Mouse (Mus musculus) hindbrain, embryonic 15.5 days (tissue): ENCODE results near the gene Fbxw8. TPM values are rescaled to one million over a fixed set of nuclear protein-coding genes. Genes with fewer than 3 reads are reported as not detected.
A peak's percentile ranks its signal among the peaks of the same experiment; 100 is the strongest.

Experiments
- ATAC-seq: fragments of 200-750 bp; cut with Nextera tagmentation; 2 replicates; pipeline ENCODE4 v1.8.0; 2017; ENCODE audit warnings: low read depth, moderate number of reproducible peaks, moderate TSS enrichment; ENCODE audit not compliant: low FRiP score
- H3K27ac ChIP-seq: fragments of 300-500 bp; sonication (generic); replicated peaks from 2 replicates; pipeline ENCODE4 v1.5.1; 2015; ENCODE audit warnings: mild to moderate bottlenecking, inconsistent platforms
- H3K27me3 ChIP-seq: fragments of 300-500 bp; sonication (generic); 2 replicates; pipeline ENCODE4 v1.6.1; 2015; ENCODE audit warnings: control low read depth, inconsistent platforms
- H3K36me3 ChIP-seq: fragments of 300-500 bp; sonication (generic); 2 replicates; pipeline ENCODE4 v1.6.1; 2015; ENCODE audit warnings: control low read depth, inconsistent platforms
- H3K4me1 ChIP-seq: fragments of 300-500 bp; sonication (generic); replicated peaks from 2 replicates; pipeline ENCODE4 v1.6.1; 2015; ENCODE audit warnings: control low read depth, inconsistent platforms
- H3K4me2 ChIP-seq: fragments of 300-500 bp; sonication (generic); 2 replicates; pipeline ENCODE4 v1.6.1; 2015; ENCODE audit warnings: moderate library complexity, mild to moderate bottlenecking, inconsistent platforms
- H3K4me3 ChIP-seq: fragments of 300-500 bp; sonication (generic); 2 replicates; pipeline ENCODE4 v1.5.1; 2015; ENCODE audit warnings: mild to moderate bottlenecking, inconsistent platforms
- H3K9ac ChIP-seq: fragments of 300-500 bp; sonication (generic); 2 replicates; pipeline ENCODE4 v1.6.1; 2015; ENCODE audit warnings: inconsistent platforms
- H3K9me3 ChIP-seq: fragments of 300-500 bp; sonication (generic); 2 replicates; pipeline ENCODE4 v1.6.1; 2016; ENCODE audit warnings: control low read depth, inconsistent platforms
- WGBS: fragments of 180-500 bp; shearing (Covaris S2); methylation state at CpG from one replicate; pipeline ENCODE4 v1.1.7; 2015; 5-methylcytosine and 5-hydroxymethylcytosine counted together
- polyA plus RNA-seq: library from polyadenylated mRNA; unstranded; fragments of >200 nt; fragmentation: Nextera tagmentation; extraction: Ambion mirVana; gene quantifications from 2 replicates; pipeline ENCODE4 v1.2.1, GENCODE M21; 2015

Fbxw8 gene
- polyA plus RNA-seq, 1 experiment from 2014 or later: 21.1 TPM

GRCm38 (mm10) chr5:118099069-118099869, 56.0 kb downstream of the Fbxw8 start:
- Histone ChIP-seq H3K27me3 (no peaks in the 10 kb centered on the region), H3K4me2 (no peak overlapping the region), H3K9ac (no peak overlapping the region), H3K9me3 (no peaks in the 10 kb centered on the region), H3K4me1 (peaks cover 35% of the 10 kb centered on the region), H3K27ac (peak overlapping the region; percentile 69), H3K36me3 (peaks cover 7% of the 10 kb centered on the region; the same call in 1 of the 2 replicates), H3K4me3 (no peak overlapping the region)
- ATAC-seq: peak; percentile 75
- 52% methylated on average over 11 of the region's 11 CpGs for WGBS

- Histone ChIP-seq H3K4me3 (no peak overlapping the region), H3K27ac (0 out of 2 replicates have a peak overlapping the region, but pooled peaks have one; percentile 1), H3K36me3 (peaks cover 19% of the 10 kb centered on the region), H3K9me3 (no peaks in the 10 kb centered on the region), H3K4me2 (no peak overlapping the region), H3K4me1 (peaks cover 37% of the 10 kb centered on the region), H3K9ac (no peak overlapping the region), H3K27me3 (no peaks in the 10 kb centered on the region)
- 76% methylated on average over 3 of the region's 3 CpGs for WGBS
- no peak for ATAC-seq
Observed at GRCm38 (mm10) chr5:118096317-118096716, 58.9 kb downstream of the Fbxw8 start.

- H3K27ac ChIP-seq: 0 out of 2 replicates have a peak overlapping the region, but pooled peaks have one; percentile 1
- no peak overlapping the region for H3K9ac ChIP-seq
- H3K4me1 ChIP-seq: peaks cover 35% of the 10 kb centered on the region
- H3K4me2 ChIP-seq: no peak overlapping the region
- peaks cover 23% of the 10 kb centered on the region for H3K36me3 ChIP-seq
- no peaks in the 10 kb centered on the region for H3K27me3 ChIP-seq
- no peak overlapping the region for H3K4me3 ChIP-seq
- ATAC-seq: no peak
- WGBS: 91% methylated on average over 4 of the region's 4 CpGs
- H3K9me3 ChIP-seq: no peaks in the 10 kb centered on the region
Observed at GRCm38 (mm10) chr5:118095849-118096248, 59.4 kb downstream of the Fbxw8 start.

- ATAC-seq: no peak
Observed at GRCm38 (mm10) chr5:118095433-118095832, 59.8 kb downstream of the Fbxw8 start.

GRCm38 (mm10) chr5:118093321-118094035, 61.8 kb downstream of the Fbxw8 start:
- Histone ChIP-seq H3K36me3 (peaks cover 26% of the 10 kb centered on the region), H3K9ac (no peak overlapping the region), H3K4me1 (peaks cover 30% of the 10 kb centered on the region), H3K27ac (peak overlapping the region; percentile 50), H3K27me3 (no peaks in the 10 kb centered on the region), H3K4me3 (no peak overlapping the region), H3K9me3 (no peaks in the 10 kb centered on the region), H3K4me2 (no peak overlapping the region)
- ATAC-seq: no peak
- WGBS: 68% methylated on average over 11 of the region's 11 CpGs

More at GRCm38 (mm10) chr5:118095433-118095832, 59.8 kb downstream of the Fbxw8 start:
- Histone ChIP-seq H3K9ac (no peak overlapping the region), H3K4me2 (no peak overlapping the region), H3K27me3 (no peaks in the 10 kb centered on the region), H3K36me3 (peaks cover 26% of the 10 kb centered on the region), H3K27ac (no peak overlapping the region), H3K4me3 (no peak overlapping the region), H3K4me1 (peaks cover 30% of the 10 kb centered on the region), H3K9me3 (no peaks in the 10 kb centered on the region)
- 81% methylated on average over 11 of the region's 11 CpGs for WGBS

- no peak for ATAC-seq
- peaks cover 26% of the 10 kb centered on the region for H3K36me3 ChIP-seq
- H3K27ac ChIP-seq: no peak overlapping the region
Observed at GRCm38 (mm10) chr5:118090837-118091236, 64.4 kb downstream of the Fbxw8 start.

GRCm38 (mm10) chr5:118090101-118090500, 65.2 kb downstream of the Fbxw8 start:
- Histone ChIP-seq H3K27ac (peak overlapping the region; percentile 66), H3K4me3 (no peak overlapping the region), H3K4me2 (no peak overlapping the region), H3K4me1 (peaks cover 46% of the 10 kb centered on the region), H3K9ac (0 out of 2 replicates have a peak overlapping the region, but pooled peaks have one; percentile 6), H3K9me3 (no peaks in the 10 kb centered on the region), H3K27me3 (no peaks in the 10 kb centered on the region), H3K36me3 (peaks cover 22% of the 10 kb centered on the region)
- 93% methylated on average over 6 of the region's 6 CpGs for WGBS
- ATAC-seq: no peak

More at GRCm38 (mm10) chr5:118090837-118091236, 64.4 kb downstream of the Fbxw8 start:
- WGBS: 97% methylated on average over 2 of the region's 2 CpGs
- no peaks in the 10 kb centered on the region for H3K9me3 ChIP-seq
- no peaks in the 10 kb centered on the region for H3K27me3 ChIP-seq
- H3K9ac ChIP-seq: no peak overlapping the region
- no peak overlapping the region for H3K4me3 ChIP-seq
- peaks cover 39% of the 10 kb centered on the region for H3K4me1 ChIP-seq
- no peak overlapping the region for H3K4me2 ChIP-seq

- H3K4me1 ChIP-seq: peaks cover 52% of the 10 kb centered on the region
- no peak overlapping the region for H3K9ac ChIP-seq
- H3K9me3 ChIP-seq: no peaks in the 10 kb centered on the region
- H3K27ac ChIP-seq: peak overlapping the region; percentile 66
- ATAC-seq: peak; percentile 75
- H3K27me3 ChIP-seq: no peaks in the 10 kb centered on the region
- H3K36me3 ChIP-seq: peaks cover 17% of the 10 kb centered on the region
- H3K4me2 ChIP-seq: no peak overlapping the region
- no peak overlapping the region for H3K4me3 ChIP-seq
- WGBS: 42% methylated on average over 7 of the region's 7 CpGs
Observed at GRCm38 (mm10) chr5:118089102-118089501, 66.2 kb downstream of the Fbxw8 start.

GRCm38 (mm10) chr5:118086956-118087355, 68.3 kb downstream of the Fbxw8 start:
- no peak overlapping the region for H3K4me3 ChIP-seq
- H3K9ac ChIP-seq: no peak overlapping the region
- 41% methylated on average over 7 of the region's 7 CpGs for WGBS
- peaks cover 71% of the 10 kb centered on the region for H3K4me1 ChIP-seq
- no peak for ATAC-seq
- H3K27ac ChIP-seq: no peak overlapping the region
- no peak overlapping the region for H3K4me2 ChIP-seq
- no peaks in the 10 kb centered on the region for H3K27me3 ChIP-seq
- H3K9me3 ChIP-seq: no peaks in the 10 kb centered on the region
- H3K36me3 ChIP-seq: peaks cover 12% of the 10 kb centered on the region

GRCm38 (mm10) chr5:118085313-118085712, 70.0 kb downstream of the Fbxw8 start:
- Histone ChIP-seq H3K9me3 (no peaks in the 10 kb centered on the region), H3K36me3 (no peaks in the 10 kb centered on the region), H3K9ac (no peak overlapping the region), H3K4me1 (peaks cover 85% of the 10 kb centered on the region), H3K27me3 (no peaks in the 10 kb centered on the region), H3K4me2 (no peak overlapping the region), H3K27ac (peak overlapping the region; percentile 76; the same call in 1 of the 2 replicates), H3K4me3 (no peak overlapping the region)
- no peak for ATAC-seq
- 46% methylated on average over 7 of the region's 7 CpGs for WGBS

- H3K4me1 ChIP-seq: peaks cover 85% of the 10 kb centered on the region
- WGBS: 44% methylated on average over 10 of the region's 10 CpGs
- H3K9ac ChIP-seq: peak overlapping the region; percentile 29; the same call in 1 of the 2 replicates
- ATAC-seq: peak; percentile 44
- H3K9me3 ChIP-seq: no peaks in the 10 kb centered on the region
- no peak overlapping the region for H3K4me3 ChIP-seq
- H3K36me3 ChIP-seq: no peaks in the 10 kb centered on the region
- H3K27me3 ChIP-seq: no peaks in the 10 kb centered on the region
- no peak overlapping the region for H3K4me2 ChIP-seq
- peak overlapping the region; percentile 76 for H3K27ac ChIP-seq
Observed at GRCm38 (mm10) chr5:118084171-118084727, 71.0 kb downstream of the Fbxw8 start.
